Mouse (Mus musculus): Measurements from ENCODE around the gene Carmil1. TPM values are rescaled to one million over a fixed set of nuclear protein-coding genes. Genes with fewer than 3 reads are reported as not detected.
A peak's percentile ranks its signal among the peaks of the same experiment; 100 is the strongest.

Gene Carmil1
- total RNA-seq, 2 experiments from 2014 or later = 44.2 to 46.3 TPM

GRCm38 (mm10) chr13:24264760-24265159 is 15.8 kb downstream of the Carmil1 start:
- intact Hi-C loops (cut with DNase I) = no loop called here

DNA sequence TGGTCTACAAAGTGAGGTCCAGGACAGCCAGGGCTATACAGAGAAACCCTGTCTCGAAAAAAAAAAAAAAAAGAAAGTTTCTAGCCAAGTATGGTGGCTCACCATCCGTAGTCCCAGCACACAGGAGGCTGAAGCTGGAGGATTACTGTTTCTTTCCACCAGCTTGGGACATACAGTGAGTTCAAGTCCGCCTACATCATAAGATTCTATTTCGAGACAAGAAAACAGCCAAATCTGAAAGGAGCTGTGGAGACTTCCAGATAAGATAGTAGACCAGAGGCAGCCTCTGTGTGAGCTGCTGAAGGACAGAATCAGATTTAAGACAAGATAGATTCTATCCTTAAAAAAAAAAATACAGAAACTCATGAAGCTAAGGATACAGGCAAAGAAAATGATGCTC is 17.0 kb downstream of the Carmil1 start:
- intact Hi-C loops (cut with DNase I) = no loop called here
- DNase-seq (ENCODE audit: low spot score in 2 of 2) = no peak

More at GRCm38 (mm10) chr13:24264760-24265159, 15.8 kb downstream of the Carmil1 start:
- no peak for DNase-seq (ENCODE audit: low spot score in 2 of 2)

DNA sequence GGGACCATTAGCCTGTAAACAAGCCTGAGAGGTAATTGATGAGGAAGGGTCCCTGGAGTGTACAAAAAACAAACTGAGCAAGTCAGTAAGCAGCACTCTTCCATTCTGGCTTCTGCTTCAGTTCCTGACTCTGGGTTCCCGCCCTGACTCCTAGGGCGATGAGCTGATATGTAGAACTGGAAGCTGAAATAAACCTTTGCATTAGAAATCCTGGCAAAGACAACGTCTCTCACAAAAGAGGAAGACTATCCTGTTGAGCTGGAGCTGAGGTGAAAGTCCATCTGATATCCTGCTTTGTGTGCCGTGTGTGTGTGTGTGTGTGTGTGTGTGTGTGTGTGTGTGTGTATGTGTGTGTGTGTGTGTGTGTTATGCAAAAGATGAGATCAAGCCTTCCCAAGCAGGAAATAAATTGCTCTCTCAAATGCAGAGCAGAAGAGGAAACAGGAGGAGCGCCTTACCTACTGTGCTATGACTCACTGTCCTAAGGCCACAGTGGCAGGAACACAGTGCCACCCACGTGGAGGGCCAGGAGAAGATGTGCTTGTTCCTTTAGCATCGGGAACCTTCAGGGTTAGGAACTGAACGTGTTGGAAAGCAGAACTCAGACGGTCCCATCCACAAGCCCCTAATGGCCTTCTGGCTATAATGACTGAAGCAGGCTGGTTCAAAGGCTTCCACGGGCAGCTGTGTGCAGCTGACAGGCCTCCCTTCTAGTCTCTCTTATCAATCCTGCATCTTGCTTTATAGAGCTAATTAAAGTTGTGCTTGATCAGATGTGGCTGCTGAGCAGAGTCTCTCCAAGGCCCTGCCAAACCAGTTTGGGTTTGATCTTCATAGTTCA is 19.6 kb downstream of the Carmil1 start:
- no peak for DNase-seq (ENCODE audit: low spot score in 2 of 2)
- intact Hi-C loops (cut with DNase I) = no loop called here

DNA sequence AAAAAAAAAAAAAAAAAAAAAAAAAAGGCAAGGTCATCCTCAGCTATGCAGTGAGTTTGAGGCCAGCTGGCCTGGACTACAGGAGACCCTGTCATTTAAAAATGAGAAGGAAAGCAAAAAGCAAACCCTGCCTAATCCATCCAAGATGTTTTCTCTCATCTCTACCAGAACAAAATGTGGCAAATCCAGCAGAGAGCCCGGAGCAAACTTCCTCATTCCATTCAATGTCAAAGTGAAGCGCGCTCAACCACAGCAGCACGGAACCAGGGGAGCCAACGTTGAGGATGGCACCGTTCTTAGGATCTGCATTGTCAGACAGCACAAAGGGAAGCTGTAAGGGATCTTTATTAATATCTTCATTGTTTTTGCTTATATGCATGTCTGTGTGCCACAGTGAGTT is 22.8 kb downstream of the Carmil1 start:
- DNase-seq (ENCODE audit: low spot score in 2 of 2) = no peak
- intact Hi-C loops (cut with DNase I) = no loop called here

- intact Hi-C loops (cut with DNase I) = no loop called here
- DNase-seq (ENCODE audit: low spot score in 2 of 2) = peak; percentile 66 to 87
These were observed 26.6 kb downstream of the Carmil1 start for GRCm38 (mm10) chr13:24253989-24254388.

GRCm38 (mm10) chr13:24253551-24253950 is 27.0 kb downstream of the Carmil1 start:
- DNase-seq (ENCODE audit: low spot score in 2 of 2) = no peak
- intact Hi-C loops (cut with DNase I) = no loop called here

GRCm38 (mm10) chr13:24251236-24251635 is 29.4 kb downstream of the Carmil1 start:
- no peak for DNase-seq (ENCODE audit: low spot score in 2 of 2)
- intact Hi-C loops (cut with DNase I) = no loop called here

DNA sequence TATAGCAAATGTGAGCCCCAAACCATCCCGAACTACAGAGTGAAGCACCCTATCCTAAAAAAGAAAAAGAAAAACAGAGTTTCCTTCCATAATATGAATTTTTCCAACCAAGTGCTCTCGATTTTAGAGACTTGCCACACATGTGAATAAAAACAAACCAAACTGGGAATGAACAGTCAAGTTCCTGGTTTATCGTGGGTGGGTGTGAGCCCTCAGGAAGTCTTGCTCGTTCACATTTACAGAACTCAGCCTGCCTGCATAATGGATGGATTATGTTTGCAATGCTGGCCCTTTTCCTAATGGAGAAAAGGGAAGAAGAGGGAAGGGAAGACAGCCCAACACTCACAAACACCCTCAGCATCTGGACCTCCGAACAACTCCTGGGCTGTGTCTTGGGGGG is 32.7 kb downstream of the Carmil1 start:
- intact Hi-C loops (cut with DNase I) = no loop called here

DNA sequence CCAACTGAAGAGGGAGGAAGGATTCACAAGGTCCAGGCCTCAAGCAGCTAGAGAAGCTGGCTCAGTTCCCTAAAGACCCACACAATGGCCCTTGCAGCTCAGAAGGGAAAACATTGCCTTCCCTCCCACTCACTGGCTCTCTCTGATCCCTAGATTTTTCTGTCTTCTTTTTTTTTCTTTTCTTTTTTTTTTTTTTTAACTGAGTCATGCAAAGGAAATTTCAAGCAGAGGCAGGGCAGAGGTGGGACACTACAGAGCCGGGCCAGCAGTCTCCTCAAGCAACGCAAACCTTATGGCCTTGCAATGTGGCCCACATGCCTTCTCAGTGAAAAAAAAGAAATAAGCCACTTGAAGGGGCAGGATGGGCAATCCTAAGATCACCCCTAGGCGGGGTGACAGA is 33.2 kb downstream of the Carmil1 start:
- intact Hi-C loops (cut with DNase I) = no loop called here

More for the DNA sequence above, 32.7 kb downstream of the Carmil1 start:
- no peak for DNase-seq (ENCODE audit: low spot score in 2 of 2)

DNA sequence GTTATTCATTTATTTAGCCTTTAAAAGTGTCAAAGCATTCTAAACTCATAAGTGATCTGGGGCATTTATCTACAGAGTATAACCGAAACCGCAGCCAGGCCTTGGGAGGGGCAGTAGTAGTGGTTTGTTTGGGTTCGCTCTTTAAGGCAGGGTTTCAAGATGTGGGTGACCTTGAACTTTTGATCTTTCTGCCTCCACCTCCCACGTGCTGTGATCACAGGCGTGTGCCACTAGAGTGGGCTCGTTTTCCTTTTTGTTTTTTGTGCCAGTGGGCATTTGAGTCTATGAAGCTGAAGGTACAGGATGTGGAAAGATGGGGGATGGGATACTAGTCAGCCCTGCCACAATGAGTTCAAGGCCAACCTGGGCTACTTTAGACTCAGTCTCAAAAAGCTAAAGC is 34.3 kb downstream of the Carmil1 start:
- intact Hi-C loops (cut with DNase I) = no loop called here
- no peak for DNase-seq (ENCODE audit: low spot score in 2 of 2)

More for the DNA sequence above, 33.2 kb downstream of the Carmil1 start:
- DNase-seq (ENCODE audit: low spot score in 2 of 2) = no peak

GRCm38 (mm10) chr13:24244613-24245012 is 36.0 kb downstream of the Carmil1 start:
- DNase-seq (ENCODE audit: low spot score in 2 of 2) = no peak
- intact Hi-C loops (cut with DNase I) = no loop called here

DNA sequence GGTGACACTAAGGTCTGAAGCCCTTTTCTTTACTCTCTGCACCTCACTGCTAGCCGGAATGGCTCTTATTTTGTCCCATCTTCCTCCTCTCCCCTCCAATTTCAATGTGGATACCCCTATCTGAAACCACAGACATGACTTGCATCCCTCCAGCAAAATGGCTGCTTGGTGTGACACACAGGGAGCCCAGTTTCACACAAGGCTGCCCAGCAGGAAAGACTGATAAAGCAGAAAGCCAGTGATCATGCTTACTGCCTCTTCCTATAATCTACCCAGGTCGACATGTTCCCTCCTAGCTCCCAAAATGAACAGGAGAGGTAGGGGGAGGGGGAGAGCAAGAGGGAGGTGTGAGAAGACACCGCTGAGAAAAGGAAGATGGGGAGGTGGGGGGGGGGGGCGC is 36.6 kb downstream of the Carmil1 start:
- intact Hi-C loops (cut with DNase I) = no loop called here

DNA sequence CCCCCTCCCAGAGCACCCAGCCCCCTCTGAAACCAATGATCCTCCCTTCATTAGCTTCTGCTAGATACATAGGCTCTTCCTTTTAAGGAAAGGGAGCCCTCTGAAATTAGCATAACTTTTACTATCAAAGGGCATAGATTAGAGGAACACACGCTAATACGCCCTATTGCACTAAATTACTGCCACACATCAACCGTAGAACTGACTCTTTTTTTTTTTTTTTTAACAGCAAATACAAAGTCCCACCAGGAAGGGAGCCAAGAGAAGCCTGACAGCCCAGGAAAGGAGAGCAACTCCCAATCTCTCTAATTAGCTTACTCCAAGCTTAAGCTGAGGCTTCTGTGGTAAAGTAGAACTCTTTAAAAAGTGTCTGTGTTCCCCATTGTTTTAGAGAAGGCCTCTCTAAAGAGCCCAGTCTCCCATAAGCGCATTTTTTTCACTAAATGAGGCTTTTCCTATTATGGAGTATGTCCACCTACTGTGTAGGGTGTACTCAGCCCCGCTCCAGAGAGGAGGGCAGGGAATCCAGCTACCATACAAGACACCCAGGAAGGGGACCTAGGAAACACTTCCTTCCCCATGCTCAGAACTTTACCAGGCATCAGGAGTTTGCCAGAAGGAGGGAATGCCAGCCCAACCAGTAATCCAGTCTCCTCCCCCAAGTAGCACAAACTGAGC is 38.0 kb downstream of the Carmil1 start:
- no peak for DNase-seq (ENCODE audit: low spot score in 2 of 2)
- intact Hi-C loops (cut with DNase I) = no loop called here

More for the DNA sequence above, 36.6 kb downstream of the Carmil1 start:
- DNase-seq (ENCODE audit: low spot score in 2 of 2) = no peak

- no peak for DNase-seq (ENCODE audit: low spot score in 2 of 2)
- intact Hi-C loops (cut with DNase I) = no loop called here
These were observed 39.4 kb downstream of the Carmil1 start for GRCm38 (mm10) chr13:24241201-24241600.

GRCm38 (mm10) chr13:24240430-24240829 is 40.2 kb downstream of the Carmil1 start:
- peak in 1 of 2 experiments; percentile 32 for DNase-seq (ENCODE audit: low spot score in 2 of 2)
- intact Hi-C loops (cut with DNase I) = no loop called here

DNA sequence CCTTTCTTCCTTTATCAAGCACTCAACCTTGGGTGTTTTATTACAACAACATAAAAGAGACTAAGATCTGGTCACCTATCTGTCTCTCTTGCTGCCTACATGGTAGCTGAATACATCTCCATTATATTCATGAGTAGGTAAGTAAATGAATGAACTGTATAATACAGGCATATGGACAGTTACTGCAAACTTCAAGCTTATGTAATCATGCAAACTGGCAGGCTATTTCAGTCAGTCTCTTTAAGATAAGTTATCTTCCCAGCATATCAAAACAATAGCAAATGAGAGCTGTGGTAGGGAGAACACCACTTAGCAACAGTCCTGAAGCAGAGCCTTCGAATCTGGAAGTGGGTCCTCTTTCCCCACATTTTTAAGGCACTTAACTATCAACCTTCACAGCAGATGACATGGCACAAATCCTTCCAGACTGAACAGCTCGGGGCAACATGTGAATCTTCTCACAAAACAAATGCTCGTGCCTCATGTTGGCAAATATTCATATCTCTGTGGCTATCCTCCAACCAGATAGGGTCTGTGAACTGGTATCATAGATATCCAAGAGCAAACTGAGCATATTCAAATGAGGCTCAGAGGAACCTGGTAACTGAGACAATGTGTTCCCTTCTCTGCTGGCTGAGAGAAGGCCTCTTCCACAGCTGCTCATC is 42.0 kb downstream of the Carmil1 start:
- no peak for DNase-seq (ENCODE audit: low spot score in 2 of 2)
- intact Hi-C loops (cut with DNase I) = no loop called here

DNA sequence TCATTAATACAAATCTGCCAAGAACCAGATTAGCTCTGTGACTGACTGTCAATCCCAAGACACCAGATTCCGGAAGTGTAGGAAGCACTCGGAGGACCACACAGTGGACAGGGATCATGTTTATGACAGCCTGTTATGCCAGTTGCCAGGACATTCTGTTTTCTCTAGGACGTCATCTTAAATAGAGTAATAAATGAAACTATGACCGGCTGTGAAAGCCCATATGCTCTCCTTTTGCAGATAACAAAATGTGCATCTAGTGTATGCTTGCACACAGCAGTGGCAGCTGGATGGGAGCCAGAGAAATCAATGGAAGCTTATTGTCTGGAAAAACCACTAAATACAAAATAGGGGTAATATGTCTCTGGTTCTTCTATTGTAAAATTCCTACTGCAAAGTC is 43.9 kb downstream of the Carmil1 start:
- intact Hi-C loops (cut with DNase I) = no loop called here
- DNase-seq (ENCODE audit: low spot score in 2 of 2) = no peak

- intact Hi-C loops (cut with DNase I) = no loop called here
- no peak for DNase-seq (ENCODE audit: low spot score in 2 of 2)
These were observed 47.8 kb downstream of the Carmil1 start for GRCm38 (mm10) chr13:24232750-24233149.

DNA sequence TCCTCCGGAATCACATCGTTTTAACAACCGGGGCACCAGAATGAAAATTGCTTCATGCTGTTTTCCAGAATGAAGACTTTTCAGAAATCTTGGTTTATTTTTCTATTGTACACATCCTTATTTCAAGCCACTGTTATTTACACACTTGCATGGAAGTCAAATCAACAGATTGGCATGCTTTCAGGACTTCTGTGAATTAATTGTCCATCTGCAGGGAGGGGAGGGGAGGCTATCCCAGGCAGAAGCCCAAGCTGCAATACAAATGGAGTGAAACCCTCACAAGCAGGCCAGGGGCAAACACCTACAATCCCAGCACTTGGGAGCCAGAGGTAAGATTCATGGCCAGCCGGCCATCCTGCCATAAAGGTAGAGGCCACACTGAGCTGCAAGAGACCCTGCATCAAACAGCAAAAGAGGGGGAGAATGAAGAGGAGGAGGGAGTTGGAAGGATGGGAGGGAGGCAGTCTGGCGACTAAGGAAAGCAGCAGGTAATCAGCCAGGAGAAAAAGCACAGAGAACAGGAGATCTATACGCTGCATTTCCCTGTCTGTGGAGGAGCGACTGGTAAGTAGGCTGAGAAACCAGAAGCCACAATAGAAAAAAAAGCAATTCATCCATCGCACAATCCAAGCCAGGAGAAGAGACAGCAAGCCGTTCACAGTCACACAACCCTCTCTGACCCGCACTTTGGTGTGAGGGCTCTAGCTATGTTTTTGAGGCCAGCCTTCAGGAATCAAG is 48.7 kb downstream of the Carmil1 start:
- DNase-seq (ENCODE audit: low spot score in 2 of 2) = no peak
- intact Hi-C loops (cut with DNase I) = no loop called here

- no peak for DNase-seq (ENCODE audit: low spot score in 2 of 2)
- intact Hi-C loops (cut with DNase I) = no loop called here
These were observed 49.4 kb downstream of the Carmil1 start for GRCm38 (mm10) chr13:24231146-24231545.

Measured in left cerebral cortex, postnatal 14 days (tissue).